Mouse (Mus musculus): Measurements from ENCODE around the gene Nectin2.

- TF ChIP-seq GATA1 (IDR thresholded peaks at IDR 0.05; ENCODE audit: borderline replicate concordance, low read length) (no peak), FLI1 (IDR thresholded peaks at IDR 0.05; ENCODE audit: low read length) (no peak)
Observed at GRCm38 (mm10) chr7:19777049-19777723, 26.9 kb upstream of the Nectin2 start.
